Mouse (Mus musculus): Measurements from ENCODE around the gene Rasa2. TPM values are rescaled to one million over a fixed set of nuclear protein-coding genes. Genes with fewer than 3 reads are reported as not detected.

Gene Rasa2
- total RNA-seq, 2 experiments from 2014 or later: 4.3 to 9.6 TPM

- no peak for DNase-seq
Observed at GRCm38 (mm10) chr9:96639451-96639850, 8.0 kb upstream of the Rasa2 start.

GRCm38 (mm10) chr9:96638508-96638907 lies 7.1 kb upstream of the Rasa2 start:
- no peak for DNase-seq

- DNase-seq: no peak
Observed at GRCm38 (mm10) chr9:96637157-96637548, 5.7 kb upstream of the Rasa2 start.

GRCm38 (mm10) chr9:96636423-96637156 lies 5.2 kb upstream of the Rasa2 start:
- no peak for DNase-seq

- DNase-seq: no peak
Observed at GRCm38 (mm10) chr9:96635899-96636298, 4.5 kb upstream of the Rasa2 start.

- no peak for DNase-seq
Observed at GRCm38 (mm10) chr9:96635176-96635575, 3.8 kb upstream of the Rasa2 start.

GRCm38 (mm10) chr9:96633771-96634170 lies 2.4 kb upstream of the Rasa2 start:
- no peak for DNase-seq

GRCm38 (mm10) chr9:96632756-96633155 lies 1.3 kb upstream of the Rasa2 start:
- DNase-seq: no peak

GRCm38 (mm10) chr9:96632073-96632690 lies 765 bp upstream of the Rasa2 start:
- DNase-seq: no peak

GRCm38 (mm10) chr9:96630571-96631388 lies 637 bp downstream of the Rasa2 start:
- DNase-seq: peak; percentile 59

GRCm38 (mm10) chr9:96629151-96629550 lies 2.3 kb downstream of the Rasa2 start:
- no peak for DNase-seq

GRCm38 (mm10) chr9:96627557-96628085 lies 3.8 kb downstream of the Rasa2 start:
- no peak for DNase-seq

- DNase-seq: no peak
Observed at GRCm38 (mm10) chr9:96627042-96627441, 4.4 kb downstream of the Rasa2 start.

- no peak for DNase-seq
Observed at GRCm38 (mm10) chr9:96618448-96619176, 12.8 kb downstream of the Rasa2 start.

- DNase-seq: no peak
Observed at GRCm38 (mm10) chr9:96612297-96612696, 19.1 kb downstream of the Rasa2 start.

GRCm38 (mm10) chr9:96611693-96612293 lies 19.6 kb downstream of the Rasa2 start:
- no peak for DNase-seq

- DNase-seq: no peak
Observed at GRCm38 (mm10) chr9:96610813-96611212, 20.6 kb downstream of the Rasa2 start.

- no peak for DNase-seq
Observed at GRCm38 (mm10) chr9:96603416-96603815, 28.0 kb downstream of the Rasa2 start.

GRCm38 (mm10) chr9:96597899-96598298 lies 33.5 kb downstream of the Rasa2 start:
- DNase-seq: no peak

- no peak for DNase-seq
Observed at GRCm38 (mm10) chr9:96592670-96593600, 38.5 kb downstream of the Rasa2 start.

GRCm38 (mm10) chr9:96589346-96589745 lies 42.1 kb downstream of the Rasa2 start:
- DNase-seq: no peak

All from gastrocnemius, postnatal 10 days (tissue).